Mouse (Mus musculus) mouse trophoblast stem cell (cell line): ENCODE measurements around the gene Cckar.

Experiments
- in situ Hi-C, 2 experiments: fragments of 300-500 bp; cut with MseI, MboI; formaldehyde crosslinking; loops; 2 replicates in 1 of 2; 3 replicates in 1 of 2; pipeline ENCODE4 v1.15.1; 2025

Gene Cckar

DNA sequence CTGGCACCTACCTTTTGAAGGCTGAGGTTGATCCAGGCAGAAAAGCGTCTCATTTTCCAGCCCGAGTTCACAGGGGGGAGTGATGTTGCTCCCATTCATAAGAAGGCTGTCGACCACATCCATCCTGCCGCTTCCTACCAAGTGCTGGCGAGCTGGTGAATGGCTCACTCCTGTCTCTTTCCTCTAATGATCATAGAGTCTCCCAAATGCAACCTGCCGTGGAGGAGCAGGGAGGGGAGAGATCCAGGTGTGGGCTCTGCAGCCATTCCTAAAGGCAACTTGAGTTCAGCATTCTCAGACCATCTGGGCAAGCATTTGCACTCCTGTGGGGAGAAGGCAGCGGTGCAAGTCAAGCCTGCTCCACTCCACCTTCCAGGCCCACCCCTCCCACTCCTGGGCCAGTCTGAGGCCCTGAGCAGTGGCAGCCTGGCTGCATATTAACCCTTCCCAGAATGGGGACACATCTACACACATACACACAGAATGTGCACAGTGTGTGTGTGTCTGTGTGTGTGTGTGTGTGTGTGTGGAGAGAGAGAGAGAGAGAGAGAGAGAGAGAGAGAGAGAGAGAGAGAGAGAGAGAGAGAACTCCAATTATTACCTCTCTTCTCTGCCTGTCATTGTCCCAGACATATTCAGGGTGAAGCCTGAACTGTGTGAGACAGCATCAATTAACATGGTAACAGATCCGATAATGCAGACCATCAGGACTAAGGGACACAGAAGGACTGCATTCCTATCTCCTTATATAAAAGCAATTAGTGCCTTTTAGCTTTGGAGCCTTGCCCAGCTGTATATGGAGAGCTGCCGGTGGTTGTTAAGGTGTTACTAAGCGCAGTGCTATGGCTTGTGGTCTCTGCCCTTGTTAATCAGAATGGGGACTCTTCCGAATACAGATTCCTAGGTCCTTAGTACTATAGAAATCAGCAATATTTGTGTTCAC is at the start of gene Cckar:
Cckar (minus strand) TSS at position 471 of the 943 bp plus-strand sequence.
- in situ Hi-C loops = no loop called here

DNA sequence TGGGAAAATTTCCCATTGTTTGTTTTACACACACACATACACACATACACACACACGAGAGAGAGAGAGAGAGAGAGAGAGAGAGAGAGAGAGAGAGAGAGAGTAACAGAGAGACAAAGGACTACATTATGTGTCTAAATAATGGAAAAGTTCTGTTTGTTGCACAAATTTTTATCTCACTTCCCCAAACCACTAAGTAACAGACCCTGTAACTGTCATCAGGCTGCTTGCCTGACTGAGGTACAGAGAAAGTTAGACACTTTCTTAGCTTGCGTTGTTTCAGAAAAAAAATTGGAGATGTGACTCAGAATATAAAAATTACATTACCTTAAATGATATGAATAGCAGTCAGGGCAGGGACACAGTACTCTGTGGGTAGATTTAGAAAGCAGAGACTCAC is 36.6 kb upstream of the Cckar start:
- in situ Hi-C loops = no loop called here

DNA sequence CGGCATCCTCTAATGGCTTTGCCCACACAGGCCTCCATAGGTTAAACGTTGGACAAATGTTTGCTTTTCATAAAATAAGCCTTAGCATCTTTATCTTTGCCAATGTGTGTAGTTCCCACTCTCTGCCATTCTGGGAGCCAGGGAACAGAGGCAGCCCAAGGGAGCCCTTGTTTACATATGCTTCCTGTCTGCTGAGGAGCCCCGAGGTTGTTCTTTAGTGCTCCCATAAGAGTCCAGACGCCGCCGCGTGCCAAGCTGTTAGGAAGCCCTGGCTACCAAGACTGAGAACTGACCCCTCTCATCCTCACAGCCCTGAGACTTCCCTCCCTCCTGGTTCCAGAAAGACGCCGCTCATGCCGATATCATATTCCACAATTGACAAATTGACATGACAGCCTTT is 25.4 kb upstream of the Cckar start:
- in situ Hi-C loops = no loop called here

DNA sequence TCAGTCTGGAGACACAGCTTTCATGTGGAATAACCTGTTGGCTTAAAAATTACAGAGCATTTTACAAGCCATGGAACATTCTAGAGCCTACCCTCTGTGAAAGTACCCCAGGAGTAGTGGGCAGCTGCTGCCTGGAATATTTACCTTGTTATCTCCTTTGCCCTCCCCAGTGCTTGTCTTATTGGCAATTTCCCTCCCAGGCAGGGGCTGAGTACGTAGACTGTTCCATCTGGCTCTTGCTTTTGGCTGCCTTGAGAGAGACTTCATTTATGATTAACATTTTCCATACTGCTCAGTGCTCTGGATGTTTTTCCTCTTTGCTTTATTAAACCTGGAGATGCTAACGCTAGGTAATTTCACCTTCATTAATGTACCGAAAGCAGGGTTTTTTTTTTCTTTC is 20.1 kb upstream of the Cckar start:
- in situ Hi-C loops = no loop called here

DNA sequence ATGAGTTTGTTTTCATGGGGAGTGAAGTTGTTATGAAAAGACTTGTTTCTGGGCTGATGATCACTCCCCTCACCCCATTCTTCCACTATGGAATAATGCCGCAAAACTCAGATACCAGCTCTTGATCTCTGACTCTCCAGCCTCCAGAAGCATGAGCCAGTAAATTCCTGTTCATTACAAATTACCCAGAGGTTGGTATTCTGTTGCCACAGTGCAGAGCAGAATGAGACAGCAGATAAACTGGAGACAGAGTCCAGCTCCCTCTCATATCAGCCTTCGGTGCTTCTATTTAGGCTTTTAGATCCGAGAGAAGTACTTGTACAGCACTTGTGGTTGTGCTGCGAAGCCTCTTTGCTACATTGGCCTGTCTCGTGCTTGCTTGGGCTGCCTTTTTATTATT is 18.5 kb upstream of the Cckar start:
- in situ Hi-C loops = no loop called here

DNA sequence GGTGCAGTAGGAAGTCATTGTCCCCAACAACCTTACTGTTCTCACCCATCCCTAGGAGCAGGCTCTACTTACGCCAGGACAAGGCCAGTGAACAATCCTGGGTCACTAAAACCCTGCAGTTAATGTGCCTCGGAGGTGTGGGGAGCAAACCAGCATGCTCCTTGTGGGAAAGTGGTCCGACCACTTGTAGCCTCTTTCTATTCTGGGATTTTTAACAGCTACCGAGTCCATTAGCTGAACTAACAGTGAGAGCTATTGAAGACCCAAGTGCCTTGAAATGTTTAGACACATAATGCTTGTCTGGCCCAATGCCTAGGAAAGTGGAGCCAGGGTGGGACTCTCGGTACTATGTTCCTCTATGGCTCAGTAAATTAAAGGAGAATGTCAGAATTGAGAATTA is 9.0 kb upstream of the Cckar start:
- in situ Hi-C loops = no loop called here

DNA sequence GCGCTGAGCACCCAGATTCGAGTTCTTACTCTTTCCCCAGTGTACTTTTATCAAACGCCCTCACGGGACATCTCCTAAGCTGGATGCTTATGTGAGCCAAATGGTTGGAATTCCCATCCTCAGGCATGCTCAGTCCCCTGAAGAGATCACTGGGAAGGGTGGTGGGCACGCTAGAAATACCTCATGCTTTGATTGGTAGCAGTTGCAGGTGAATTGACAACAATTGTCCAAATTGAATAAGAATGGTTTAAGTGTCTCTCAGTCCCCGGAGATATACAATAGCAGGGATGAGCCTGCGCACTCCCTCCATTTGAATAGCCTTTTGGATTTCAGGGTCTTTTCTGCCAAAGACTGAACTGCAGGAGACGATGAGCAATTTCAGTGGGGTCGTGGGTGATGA is 3.8 kb upstream of the Cckar start:
- in situ Hi-C loops = no loop called here

DNA sequence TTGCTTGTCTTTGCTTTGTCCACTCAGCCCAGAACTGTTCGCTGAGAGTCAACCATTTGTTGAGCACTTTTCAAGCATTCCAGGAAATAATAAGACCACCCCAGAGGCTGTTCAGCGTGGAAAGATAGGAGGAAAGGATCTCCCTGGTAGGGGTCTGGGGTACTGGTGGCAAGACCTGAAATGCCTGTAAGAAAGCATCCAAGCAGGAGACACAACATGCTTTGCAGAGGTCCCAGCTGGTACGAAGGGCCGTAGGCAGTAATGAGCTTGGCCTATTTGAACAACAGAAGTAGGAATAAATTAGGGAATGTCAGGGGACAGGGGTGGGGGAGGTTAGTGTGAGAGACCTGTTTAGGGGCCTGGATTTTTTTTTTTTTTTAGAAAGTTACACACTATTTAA is 686 bp upstream of the Cckar start:
- in situ Hi-C loops = no loop called here

DNA sequence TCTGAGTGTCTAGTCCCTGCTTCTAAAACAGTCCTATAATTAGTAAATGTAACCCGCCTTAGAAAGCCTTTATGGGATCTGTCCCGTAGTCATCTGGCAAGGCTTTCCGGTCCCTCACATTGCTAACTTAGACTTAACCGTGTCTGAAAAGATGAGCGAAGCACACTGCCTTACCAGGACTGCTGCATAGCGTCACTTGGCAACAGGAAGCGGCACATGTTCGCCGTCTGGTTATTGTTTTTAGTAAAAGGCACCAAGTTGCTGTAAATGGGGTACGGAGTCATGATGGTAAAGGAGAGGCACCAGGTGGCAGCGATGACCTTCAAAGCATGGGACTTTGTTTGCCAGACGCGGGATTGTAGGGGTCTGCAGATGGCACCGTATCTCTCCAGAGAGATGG is 4.8 kb downstream of the Cckar start:
- in situ Hi-C loops = no loop called here

DNA sequence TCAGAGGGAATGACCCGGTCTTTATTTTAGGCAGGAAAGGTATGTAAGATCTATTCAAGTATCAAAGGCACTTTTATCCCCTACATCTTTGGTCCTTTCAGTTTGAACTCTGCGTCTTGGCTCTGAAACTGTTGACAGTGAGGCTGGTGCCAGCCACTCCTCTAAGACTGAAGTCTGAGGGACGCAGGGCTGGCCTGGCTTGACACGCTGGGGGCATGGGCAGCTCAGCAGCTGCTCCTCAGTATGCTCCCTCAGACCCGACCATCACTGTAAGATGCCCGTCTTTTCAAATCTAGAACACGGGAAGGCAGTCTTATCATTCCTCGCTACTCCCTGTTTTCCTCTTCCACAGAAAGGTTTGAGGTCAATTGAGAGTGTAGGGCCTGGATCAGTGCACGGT is 9.7 kb downstream of the Cckar start:
- in situ Hi-C loops = loop anchor here in 1 of 2 experiments (25.0 kb wide), 1 partner anchor 415 kb away; no protein-coding TSS in a partner anchor

DNA sequence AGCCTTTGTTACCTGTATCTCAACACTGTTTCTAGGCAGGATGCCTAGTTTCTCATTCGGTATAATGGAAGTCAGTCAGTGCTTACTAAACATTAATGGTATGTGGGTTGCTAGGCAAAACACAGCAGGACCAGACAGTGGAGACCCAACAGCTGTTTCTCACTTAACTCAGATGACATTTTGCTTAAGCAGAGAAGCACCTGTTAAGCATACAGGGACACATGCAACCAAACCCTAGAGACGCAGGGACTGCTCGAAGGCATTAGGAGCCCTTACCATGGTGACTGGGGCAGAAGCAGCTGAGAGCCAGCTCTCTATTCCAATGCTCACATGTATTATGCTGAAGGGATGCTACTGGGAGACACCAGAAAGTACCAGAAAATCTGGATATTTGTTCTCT is 10.8 kb downstream of the Cckar start:
- in situ Hi-C loops = loop anchor here in 1 of 2 experiments (25.0 kb wide), 1 partner anchor 416 kb away; no protein-coding TSS in a partner anchor

DNA sequence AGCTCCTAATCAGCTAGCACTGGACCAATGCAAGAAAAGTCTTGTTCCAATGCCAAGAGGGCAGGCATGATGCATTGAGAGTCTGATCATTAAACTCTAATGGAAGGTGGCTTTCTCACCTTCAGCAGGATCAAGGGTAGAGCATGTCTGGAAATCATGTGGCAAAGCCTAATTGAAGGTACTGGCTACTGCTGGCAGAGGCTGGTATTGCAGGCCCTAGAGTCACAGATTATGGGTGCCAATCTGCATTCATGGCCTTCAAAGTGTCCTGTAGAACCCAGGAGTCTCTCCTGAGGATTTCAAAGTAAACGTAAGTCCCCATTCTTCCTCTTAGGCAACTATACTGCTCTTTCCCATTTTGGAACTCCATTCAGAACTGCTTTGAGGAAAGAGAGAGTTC is 14.8 kb downstream of the Cckar start:
- in situ Hi-C loops = loop anchor here in 1 of 2 experiments (25.0 kb wide), 1 partner anchor 420 kb away; no protein-coding TSS in a partner anchor

DNA sequence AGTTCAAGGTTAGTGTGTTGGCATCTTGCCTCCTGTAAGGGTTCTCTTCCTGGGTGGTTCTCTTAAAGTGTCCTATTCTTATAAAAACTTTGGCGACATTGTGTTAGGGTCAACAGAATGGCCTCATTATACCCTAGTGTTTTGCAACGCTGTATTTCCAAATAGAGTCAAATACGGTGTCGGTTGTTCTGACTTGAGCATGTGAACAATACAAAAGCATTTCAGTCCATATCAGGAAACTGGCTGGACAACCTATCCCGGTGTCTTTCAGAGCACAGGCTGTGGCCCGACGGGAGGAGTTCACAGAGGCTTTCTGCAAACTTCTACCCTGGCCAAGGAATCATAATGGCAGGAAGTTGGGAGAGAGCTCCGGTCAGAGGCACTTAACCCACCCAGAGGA is 15.4 kb downstream of the Cckar start:
- in situ Hi-C loops = loop anchor here in 1 of 2 experiments (25.0 kb wide), 1 partner anchor 420 kb away; no protein-coding TSS in a partner anchor

DNA sequence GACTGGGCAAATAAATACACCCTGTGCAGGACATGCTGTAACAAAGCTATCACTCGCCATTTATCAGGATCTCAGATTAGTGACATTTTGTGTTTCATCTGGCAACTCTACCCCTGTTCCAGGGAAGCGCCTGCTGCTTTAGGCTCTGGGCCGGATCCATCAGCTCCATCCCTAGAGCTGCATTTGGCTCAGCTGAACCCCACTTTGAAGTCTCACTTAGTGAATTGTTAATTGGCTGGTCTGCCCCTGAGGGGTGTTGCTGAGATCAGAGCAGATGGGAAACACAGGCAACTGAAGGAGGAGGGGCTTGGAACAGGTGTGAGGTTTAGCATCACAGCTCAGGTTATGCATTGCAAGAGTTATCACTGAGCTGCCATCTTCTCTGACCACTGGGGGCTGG is 15.9 kb downstream of the Cckar start:
- in situ Hi-C loops = loop anchor here in 1 of 2 experiments (25.0 kb wide), 1 partner anchor 421 kb away; no protein-coding TSS in a partner anchor

DNA sequence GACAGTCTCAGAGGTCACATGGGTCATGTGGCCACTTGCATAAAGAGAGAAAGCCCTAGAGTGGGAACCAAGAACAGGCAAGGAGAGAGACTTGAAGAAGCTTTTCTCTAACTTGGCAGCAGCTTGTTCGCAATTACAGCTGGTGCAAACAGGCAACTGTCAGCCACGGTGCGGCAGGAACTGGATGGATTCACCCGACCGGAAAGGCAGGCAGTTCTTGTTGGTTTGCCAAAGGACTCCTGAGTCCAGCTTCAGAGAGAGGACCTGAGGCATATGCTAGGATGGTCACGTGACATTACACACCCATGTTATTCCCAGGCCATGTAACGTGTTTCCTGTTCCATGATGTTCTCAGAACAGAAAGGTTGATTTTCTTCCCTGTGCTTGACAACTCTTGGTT is 19.2 kb downstream of the Cckar start:
- in situ Hi-C loops = loop anchor here in 1 of 2 experiments (25.0 kb wide), 1 partner anchor 424 kb away; no protein-coding TSS in a partner anchor

DNA sequence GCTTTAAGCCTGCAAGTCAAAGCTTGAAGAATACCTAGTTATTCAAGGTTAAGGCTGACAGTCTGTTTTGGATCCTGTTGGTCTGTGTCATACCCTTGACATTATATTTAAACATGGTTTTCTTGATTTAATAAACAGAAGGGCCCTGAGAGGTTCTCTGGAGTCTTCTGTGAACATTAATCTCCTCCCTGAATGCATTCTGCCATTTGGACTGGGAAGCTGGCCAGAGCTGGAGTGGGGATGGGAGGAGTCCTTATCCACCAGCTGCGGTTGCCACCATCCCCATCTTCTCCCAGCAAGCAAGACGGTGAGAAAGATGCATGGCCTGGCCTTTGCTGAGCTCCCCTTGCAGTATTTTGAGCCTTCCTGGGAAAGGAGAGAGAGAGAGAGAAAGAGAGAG is 21.1 kb downstream of the Cckar start:
- in situ Hi-C loops = loop anchor here in 1 of 2 experiments (25.0 kb wide), 1 partner anchor 426 kb away; no protein-coding TSS in a partner anchor

DNA sequence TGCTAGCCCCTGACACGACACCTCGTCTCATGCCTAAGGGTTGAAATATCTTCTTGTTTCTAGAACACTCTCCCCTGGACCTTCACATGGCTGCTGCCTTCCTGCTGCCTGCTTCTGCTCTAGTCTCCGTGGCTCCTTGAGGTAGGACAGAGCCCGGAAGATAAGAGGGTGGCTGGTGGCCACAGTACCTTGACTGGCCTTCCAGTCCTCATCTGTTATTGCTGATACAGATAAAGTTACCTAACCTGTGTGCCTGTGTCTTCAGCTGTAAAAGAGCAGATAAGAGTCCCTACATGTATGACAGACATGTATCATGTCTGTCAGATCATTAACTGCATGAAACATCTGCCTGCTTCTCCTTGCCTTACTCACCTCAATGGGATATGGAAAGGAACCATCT is 21.9 kb downstream of the Cckar start:
- in situ Hi-C loops = loop anchor here in 1 of 2 experiments (25.0 kb wide), 1 partner anchor 427 kb away; no protein-coding TSS in a partner anchor

DNA sequence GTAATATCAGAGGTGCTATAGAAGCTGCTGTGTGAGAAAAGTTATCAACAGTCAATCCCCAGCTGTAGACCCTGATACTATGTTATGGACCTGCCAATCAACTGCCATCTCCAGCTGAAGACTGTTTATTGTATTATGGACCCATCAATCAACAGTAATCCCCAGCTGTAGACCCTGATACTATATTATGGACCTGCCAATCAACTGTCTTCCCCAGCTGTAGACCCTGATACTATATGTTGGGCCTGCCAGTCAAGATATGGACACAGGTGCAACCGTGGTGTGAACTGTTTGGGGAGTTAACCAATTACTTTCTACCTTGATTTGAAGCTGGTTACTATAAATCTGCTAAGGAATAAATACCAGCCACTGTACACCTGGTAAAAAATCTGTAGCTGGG is 23.1 kb downstream of the Cckar start:
- in situ Hi-C loops = loop anchor here in 1 of 2 experiments (25.0 kb wide), 1 partner anchor 428 kb away; no protein-coding TSS in a partner anchor

DNA sequence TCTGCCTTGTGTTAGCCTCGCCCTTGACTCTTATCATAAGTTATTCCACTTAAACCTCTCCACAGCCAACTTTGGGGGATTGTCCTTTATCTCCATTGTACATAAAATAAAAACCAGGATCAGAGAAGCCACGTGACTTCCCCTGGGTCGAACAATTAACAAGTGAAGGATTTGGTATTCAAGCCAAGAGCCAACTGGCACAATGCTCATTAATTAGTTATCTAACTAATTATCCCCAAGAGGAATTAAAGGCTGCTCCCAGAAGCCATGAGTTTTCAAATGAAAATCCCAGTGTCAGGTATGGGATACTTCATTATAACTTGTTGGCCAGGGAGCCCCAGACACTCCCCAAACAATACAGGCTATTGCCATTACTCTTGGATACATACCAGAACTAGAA is 23.6 kb downstream of the Cckar start:
- in situ Hi-C loops = loop anchor here in 1 of 2 experiments (25.0 kb wide), 1 partner anchor 428 kb away; no protein-coding TSS in a partner anchor

DNA sequence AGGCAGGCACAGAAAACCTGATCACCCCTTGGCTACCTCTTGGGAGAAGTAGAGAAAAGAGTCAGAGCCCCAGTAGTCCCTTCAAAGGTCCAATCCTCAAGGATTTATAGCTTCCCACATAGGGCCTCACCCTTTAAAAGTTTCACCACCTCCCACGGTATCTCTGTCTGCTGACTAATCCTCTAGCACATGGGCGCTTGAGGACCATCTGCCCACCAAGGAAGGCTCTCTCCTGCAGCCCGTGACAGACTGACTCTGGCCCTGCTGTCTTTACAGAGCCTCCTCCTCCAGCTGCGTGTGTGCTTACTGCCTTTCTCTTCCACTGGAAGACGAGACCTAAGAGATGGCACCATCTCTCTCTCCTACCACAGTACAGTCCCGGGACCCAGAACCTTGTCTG is 27.9 kb downstream of the Cckar start:
- in situ Hi-C loops = loop anchor here in 1 of 2 experiments (10.0 to 25.0 kb wide), 2 partner anchors 325 to 433 kb away; no protein-coding TSS in a partner anchor

DNA sequence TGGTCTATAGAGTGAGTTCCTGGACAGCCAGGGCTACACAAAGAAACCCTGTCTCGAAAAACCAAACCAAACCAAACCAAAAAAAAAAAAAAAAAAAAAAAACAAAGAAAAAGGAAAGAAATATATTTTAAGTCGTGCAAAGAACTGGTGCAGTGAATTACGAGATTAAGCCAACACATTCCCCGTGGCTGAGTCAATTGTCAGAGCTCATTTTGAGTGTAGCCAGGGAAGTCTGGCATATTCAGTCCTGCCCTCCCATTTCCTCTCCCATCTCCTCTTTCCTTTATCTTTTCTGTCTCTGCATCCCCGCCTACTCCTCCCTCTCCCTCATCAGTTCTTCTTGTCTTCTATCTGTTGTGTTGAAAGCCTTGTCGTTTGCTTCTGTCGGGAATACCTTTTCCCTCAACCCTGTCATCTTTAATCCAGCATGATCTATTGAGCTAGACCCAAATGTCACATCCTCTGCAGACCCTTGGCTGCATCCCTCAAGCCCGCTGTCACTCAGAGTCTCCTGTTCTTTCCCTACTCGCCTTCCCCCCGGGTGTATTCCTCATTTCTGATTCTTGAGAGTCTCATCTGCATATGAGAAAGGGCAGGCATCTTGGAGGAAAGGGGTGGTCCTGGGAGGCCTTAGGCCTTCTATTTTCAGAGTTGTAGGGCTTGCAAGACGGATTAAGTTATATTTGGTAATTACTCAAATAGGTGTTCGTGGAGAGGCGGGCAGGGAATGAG is 29.3 kb downstream of the Cckar start:
- in situ Hi-C loops = loop anchor here in 1 of 2 experiments (10.0 to 25.0 kb wide), 2 partner anchors 323 to 434 kb away; no protein-coding TSS in a partner anchor

DNA sequence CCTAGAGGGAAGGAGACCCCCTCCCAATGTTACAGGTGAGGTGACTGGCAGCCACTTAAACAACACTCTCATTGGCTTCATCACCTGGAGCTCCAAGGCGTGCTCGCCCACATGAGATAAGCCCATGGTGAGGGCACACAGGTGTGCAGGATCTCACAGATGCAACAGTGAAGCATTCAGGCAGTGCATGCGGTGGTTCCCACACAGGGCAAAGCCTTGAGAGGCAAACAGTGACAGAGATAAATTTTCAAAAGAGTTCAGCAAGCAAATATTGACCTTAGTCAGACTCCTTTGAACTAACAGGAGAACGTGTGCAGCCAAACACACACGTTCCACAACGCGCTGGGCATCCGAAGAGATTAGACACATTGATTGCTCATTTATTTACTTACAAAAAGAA is 30.8 kb downstream of the Cckar start:
- in situ Hi-C loops = loop anchor here in 1 of 2 experiments (10.0 to 25.0 kb wide), 2 partner anchors 322 to 436 kb away; no protein-coding TSS in a partner anchor
